In the genomic region with DNA sequence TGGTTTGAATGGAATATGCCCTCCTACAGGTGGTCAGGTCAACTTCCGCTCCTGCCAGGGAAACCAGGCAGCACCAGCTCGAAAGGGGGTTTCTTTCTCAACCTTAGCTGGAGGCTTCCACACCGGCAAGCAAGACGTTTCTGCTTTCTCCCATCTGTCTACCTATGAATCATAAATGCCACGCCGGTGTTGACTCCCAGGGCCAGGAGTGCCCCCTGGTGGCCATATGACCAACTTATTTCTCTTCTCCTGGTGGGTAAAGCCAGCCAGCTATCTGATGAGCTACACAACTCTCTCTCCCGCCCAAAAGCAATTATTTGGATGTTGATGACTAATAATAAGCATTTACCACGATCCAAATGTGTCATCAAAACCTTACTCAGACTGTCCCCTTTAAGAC, we compare ENCODE assay signal across 9 mouse cellular contexts. TPM values are rescaled to one million over a fixed set of nuclear protein-coding genes. Genes with fewer than 3 reads are reported as not detected.
A peak's percentile ranks its signal among the peaks of the same experiment; 100 is the strongest.
DNase-seq lines count a peak whose midpoint lies in the region; ATAC-seq and TF ChIP-seq lines count a peak whose summit lies in the region.
"Had no signal": no experiment of that assay in that cellular context is flagged by ENCODE, and none has a peak within 500 bp of the region (broad histone marks: within the 10 kb centered on the region; RNA-seq: fewer than 3 reads in every experiment).

No protein-coding gene starts in this region.

- H3K4me3 ChIP-seq in hindbrain, embryonic 14.5 days (replicated peaks; ENCODE audit: low read length), result no peak overlapping the region
- no peak overlapping the region for H3K4me3 ChIP-seq in hindbrain, embryonic 12.5 days
- no peak overlapping the region for H3K4me3 ChIP-seq in intestine, postnatal 0 days (ENCODE audit: low read depth, low read length)
- H3K4me3 ChIP-seq: embryonic facial prominence, embryonic 13.5 days had no signal

- peak; percentile 79 for DNase-seq in hindbrain, embryonic 14.5 days (ENCODE audit: low spot score)
- DNase-seq in cerebellum, adult 18-20 months, result peak; percentile 54 to 69
- DNase-seq in frontal cortex, postnatal 36 days (ENCODE audit: low spot score in 2 of 2), result peak; percentile 74 to 83
- DNase-seq in left cerebral cortex, postnatal 25 days (ENCODE audit: low spot score in 2 of 2), result peak; percentile 78 to 87
- peak; percentile 11 to 35 for DNase-seq in monocyte, adult 2 months (ENCODE audit: low read depth in 1 of 2, low spot score in 2 of 2)
- DNase-seq in splenic B cell, adult 2 months (ENCODE audit: low read depth, low spot score), result peak; percentile 84

- H3K27ac ChIP-seq in hindbrain, embryonic 14.5 days, result no peak overlapping the region
- H3K27ac ChIP-seq in hindbrain, embryonic 12.5 days, result no peak overlapping the region
- no peak overlapping the region for H3K27ac ChIP-seq in intestine, postnatal 0 days (ENCODE audit: low read depth, low read length)
- H3K27ac ChIP-seq: embryonic facial prominence, embryonic 13.5 days had no signal

- WGBS in hindbrain, embryonic 14.5 days, result 23% methylated on average over 8 of the region's 8 CpGs
- WGBS in hindbrain, embryonic 12.5 days, result 34% methylated on average over 8 of the region's 8 CpGs
- WGBS in intestine, postnatal 0 days, result 11% methylated on average over 8 of the region's 8 CpGs

- no peaks in the 10 kb centered on the region for H3K4me1 ChIP-seq in hindbrain, embryonic 14.5 days (replicated peaks; ENCODE audit: control insufficient read depth, insufficient read depth, low read length)
- H3K4me1 ChIP-seq in hindbrain, embryonic 12.5 days, result peaks cover 5% of the 10 kb centered on the region
- no peaks in the 10 kb centered on the region for H3K4me1 ChIP-seq in intestine, postnatal 0 days (replicated peaks; ENCODE audit: control insufficient read depth, insufficient read depth, low read length)

- no peak overlapping the region for H3K4me2 ChIP-seq in hindbrain, embryonic 14.5 days (replicated peaks)
- no peak overlapping the region for H3K4me2 ChIP-seq in hindbrain, embryonic 12.5 days (replicated peaks)
- H3K4me2 ChIP-seq in intestine, postnatal 0 days (replicated peaks; ENCODE audit: low read depth), result 0 out of 2 replicates have a peak overlapping the region, but pooled peaks have one; percentile 14
- H3K4me2 ChIP-seq: embryonic facial prominence, embryonic 13.5 days had no signal

- no peaks in the 10 kb centered on the region for H3K36me3 ChIP-seq in hindbrain, embryonic 14.5 days (replicated peaks; ENCODE audit: control insufficient read depth, insufficient read depth)
- no peaks in the 10 kb centered on the region for H3K36me3 ChIP-seq in hindbrain, embryonic 12.5 days
- no peaks in the 10 kb centered on the region for H3K36me3 ChIP-seq in intestine, postnatal 0 days (ENCODE audit: control insufficient read depth, insufficient read depth)
- H3K36me3 ChIP-seq in splenic B cell, adult 2 months (ENCODE audit: control insufficient read depth, insufficient read depth, low read length, poor library complexity, severe bottlenecking), result no peaks in the 10 kb centered on the region
- H3K36me3 ChIP-seq: embryonic facial prominence, embryonic 13.5 days had no signal

- H3K27me3 ChIP-seq in hindbrain, embryonic 14.5 days (ENCODE audit: control insufficient read depth, insufficient read depth, low read length), result no peaks in the 10 kb centered on the region
- no peaks in the 10 kb centered on the region for H3K27me3 ChIP-seq in hindbrain, embryonic 12.5 days
- no peaks in the 10 kb centered on the region for H3K27me3 ChIP-seq in intestine, postnatal 0 days (replicated peaks; ENCODE audit: control insufficient read depth, insufficient read depth, low read length)
- H3K27me3 ChIP-seq in splenic B cell, adult 2 months (ENCODE audit: control insufficient read depth, insufficient read depth, low read length, poor library complexity, severe bottlenecking), result no peaks in the 10 kb centered on the region
- H3K27me3 ChIP-seq: embryonic facial prominence, embryonic 13.5 days had no signal

- H3K9ac ChIP-seq in hindbrain, embryonic 14.5 days, result no peak overlapping the region
- no peak overlapping the region for H3K9ac ChIP-seq in hindbrain, embryonic 12.5 days
- no peak overlapping the region for H3K9ac ChIP-seq in intestine, postnatal 0 days (ENCODE audit: low read depth, low read length)
- H3K9ac ChIP-seq: embryonic facial prominence, embryonic 13.5 days had no signal

- intact Hi-C loops in left cerebral cortex, postnatal 25 days (cut with DNase I), result loop anchor here (5.0 kb wide), 1 partner anchor 86 kb away; no protein-coding TSS in a partner anchor

- peak; percentile 91 for TF ChIP-seq CTCF in intestine, postnatal 0 days (IDR thresholded peaks at IDR 0.05; ENCODE audit: low read depth)

- no peak for ATAC-seq in hindbrain, embryonic 14.5 days (ENCODE audit: low FRiP score)
- no peak for ATAC-seq in hindbrain, embryonic 12.5 days (ENCODE audit: low FRiP score)
- 0 out of 2 replicates have a peak, but pooled peaks have one; percentile 38 for ATAC-seq in intestine, postnatal 0 days

- H3K9me3 ChIP-seq in hindbrain, embryonic 14.5 days (ENCODE audit: control insufficient read depth, low read length), result no peaks in the 10 kb centered on the region
- H3K9me3 ChIP-seq in hindbrain, embryonic 12.5 days (replicated peaks), result no peaks in the 10 kb centered on the region
- H3K9me3 ChIP-seq in intestine, postnatal 0 days (ENCODE audit: control insufficient read depth), result no peaks in the 10 kb centered on the region
- H3K9me3 ChIP-seq: embryonic facial prominence, embryonic 13.5 days had no signal

RNA-seq across cellular contexts. Expression of gene Lrrc10, which starts 11.4 kb away (rescaled TPM):
- polyA plus RNA-seq in hindbrain, embryonic 14.5 days (2014; fragmentation: Nextera tagmentation; extraction: Ambion mirVana), result not detected in 2 replicates
- not detected in 2 replicates for polyA plus RNA-seq in hindbrain, embryonic 12.5 days (2016; fragmentation: Nextera tagmentation; extraction: Ambion mirVana)
- not detected in 2 replicates for polyA plus RNA-seq in intestine, postnatal 0 days (2015; fragmentation: Nextera tagmentation; extraction: Ambion mirVana)
- not detected for total RNA-seq in left cerebral cortex, postnatal 25 days (2021)
- polyA plus RNA-seq: embryonic facial prominence, embryonic 13.5 days had no signal

RNA-seq across cellular contexts. Expression of gene Cct2, which starts 29.8 kb away (rescaled TPM):
- 281 and 288 TPM in 2 replicates for polyA plus RNA-seq in hindbrain, embryonic 14.5 days (2014; fragmentation: Nextera tagmentation; extraction: Ambion mirVana)
- polyA plus RNA-seq in hindbrain, embryonic 12.5 days (2016; fragmentation: Nextera tagmentation; extraction: Ambion mirVana), result 247 and 251 TPM in 2 replicates
- 112 and 119 TPM in 2 replicates for polyA plus RNA-seq in intestine, postnatal 0 days (2015; fragmentation: Nextera tagmentation; extraction: Ambion mirVana)
- total RNA-seq in left cerebral cortex, postnatal 25 days (2021), result 100 to 1,000 TPM; 160 to 167 TPM

RNA-seq across cellular contexts. Expression of gene Best3, which starts 47.7 kb away (rescaled TPM):
- 0.09 and 0.26 TPM in 2 replicates for polyA plus RNA-seq in hindbrain, embryonic 14.5 days (2014; fragmentation: Nextera tagmentation; extraction: Ambion mirVana)
- polyA plus RNA-seq in hindbrain, embryonic 12.5 days (2016; fragmentation: Nextera tagmentation; extraction: Ambion mirVana), result 0.22 and 0.53 TPM in 2 replicates
- not detected in 2 replicates for polyA plus RNA-seq in intestine, postnatal 0 days (2015; fragmentation: Nextera tagmentation; extraction: Ambion mirVana)
- under 1 TPM; 0.11 to 0.25 TPM for total RNA-seq in left cerebral cortex, postnatal 25 days (2021)

Comparison
In these comparisons a context has a peak if more than half of its experiments do, and no peak if none do; other contexts are left out.
1. DNase-seq: peak in every context shown above with its lines; median percentile 84 in splenic B cell, adult 2 months; 82 in left cerebral cortex, postnatal 25 days; 79 in hindbrain, embryonic 14.5 days; 78 in frontal cortex, postnatal 36 days; 62 in cerebellum, adult 18-20 months; 23 in monocyte, adult 2 months.